Mouse (Mus musculus) thymus, adult 2 months (tissue): ENCODE data around the gene Xxylt1.

Source experiments
- CTCF ChIP-seq: fragments of 200-500 bp; IDR thresholded peaks from 2 replicates; pipeline ENCODE4 v1.5.1; 2012; ENCODE audit warnings: mild to moderate bottlenecking, control low read depth, low read length, moderate library complexity, borderline replicate concordance; ENCODE audit not compliant: control insufficient read depth, poor library complexity, insufficient read depth; ENCODE audit errors: extremely low read depth
- POLR2A ChIP-seq: fragments of 200-500 bp; IDR thresholded peaks from 2 replicates; pipeline ENCODE4 v1.6.1; 2012; ENCODE audit warnings: mild to moderate bottlenecking, low read length, control low read depth, moderate library complexity; ENCODE audit not compliant: control insufficient read depth, poor library complexity, insufficient read depth; ENCODE audit errors: extremely low read depth

DNA sequence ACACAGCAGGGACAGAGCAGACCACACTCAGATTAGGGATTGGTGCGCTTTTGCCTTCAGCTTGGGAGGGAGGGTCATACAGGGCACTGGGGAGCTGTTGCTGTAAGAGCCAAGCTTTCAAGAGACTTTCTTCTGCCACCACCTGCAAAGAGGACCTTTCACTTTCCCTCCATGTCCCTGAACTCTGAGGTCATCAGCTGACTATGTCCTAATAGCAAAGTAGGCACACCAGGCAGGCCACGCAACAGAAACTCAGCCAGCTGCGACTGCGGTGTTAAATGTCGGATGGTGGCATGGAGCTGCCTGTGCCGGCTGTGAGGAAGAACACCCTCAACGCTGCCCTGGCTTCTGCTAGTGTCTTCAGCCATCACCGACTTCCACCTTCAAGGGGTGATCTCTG, 120.1 kb downstream of the Xxylt1 start:
- TF ChIP-seq CTCF (no peak), POLR2A (no peak)
